Mouse (Mus musculus): ENCODE measurements around the gene Ccnjl.

Ccnjl gene

DNA sequence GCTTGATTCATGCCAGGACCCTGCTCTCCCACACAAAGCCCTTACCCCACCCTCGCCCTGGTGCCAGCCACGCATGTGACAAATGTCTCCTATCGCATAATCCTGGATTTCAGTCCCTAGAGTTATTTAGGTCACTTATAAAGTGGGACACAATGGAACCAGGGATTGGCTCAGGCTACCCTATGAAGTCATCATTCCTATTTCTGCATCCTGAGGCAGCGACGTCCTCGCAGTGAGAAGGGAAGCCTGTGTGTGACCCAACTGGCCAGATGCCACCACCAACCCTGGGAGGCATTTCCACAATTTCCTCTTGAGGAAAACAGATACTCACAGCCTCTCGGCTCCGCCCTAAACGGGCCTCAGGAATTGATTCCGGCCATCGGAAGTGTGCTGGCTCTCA is 41.0 kb downstream of the Ccnjl start:
- DNase-seq: peak; percentile 86

- DNase-seq: no peak
Measured at GRCm38 (mm10) chr11:43575061-43575375, 46.4 kb downstream of the Ccnjl start.

DNA sequence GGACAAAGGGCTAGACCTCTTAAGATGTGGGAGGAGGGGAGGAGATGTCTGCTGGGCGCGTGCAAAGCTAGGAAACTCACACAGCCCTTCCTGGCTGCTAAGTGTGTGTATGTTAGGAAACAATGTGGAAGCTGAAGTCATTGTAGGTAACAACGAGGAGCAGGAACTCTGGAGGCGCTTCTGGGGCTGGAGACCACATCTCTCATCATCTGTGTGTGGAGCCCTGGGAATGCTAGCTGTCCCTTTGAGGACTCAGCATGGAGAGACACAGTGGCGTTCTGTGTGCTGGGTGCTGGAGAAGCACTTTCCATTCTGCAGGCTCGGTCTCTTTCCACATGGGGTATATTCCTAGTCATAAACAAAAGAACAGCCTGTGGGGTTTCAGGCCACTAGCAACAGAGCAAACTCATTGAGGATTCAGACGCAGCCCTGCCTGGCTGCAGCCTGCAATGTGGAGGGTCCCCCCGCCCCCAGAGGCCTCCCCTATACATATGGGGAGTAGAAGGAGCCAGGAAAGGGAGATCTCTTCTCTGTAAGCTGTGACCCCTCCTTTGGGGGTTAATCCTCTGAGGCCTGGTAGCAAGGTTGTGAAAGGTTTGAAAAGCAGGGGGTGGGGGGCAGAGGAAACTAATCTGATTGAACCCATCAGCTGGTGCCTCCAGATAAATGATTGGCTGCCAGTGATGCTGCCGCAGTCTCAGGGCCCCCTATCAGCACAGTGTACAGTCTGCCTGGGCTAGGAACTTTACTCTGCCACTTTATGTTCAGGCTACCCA is 47.0 kb downstream of the Ccnjl start:
- peak; percentile 22 for DNase-seq

DNA sequence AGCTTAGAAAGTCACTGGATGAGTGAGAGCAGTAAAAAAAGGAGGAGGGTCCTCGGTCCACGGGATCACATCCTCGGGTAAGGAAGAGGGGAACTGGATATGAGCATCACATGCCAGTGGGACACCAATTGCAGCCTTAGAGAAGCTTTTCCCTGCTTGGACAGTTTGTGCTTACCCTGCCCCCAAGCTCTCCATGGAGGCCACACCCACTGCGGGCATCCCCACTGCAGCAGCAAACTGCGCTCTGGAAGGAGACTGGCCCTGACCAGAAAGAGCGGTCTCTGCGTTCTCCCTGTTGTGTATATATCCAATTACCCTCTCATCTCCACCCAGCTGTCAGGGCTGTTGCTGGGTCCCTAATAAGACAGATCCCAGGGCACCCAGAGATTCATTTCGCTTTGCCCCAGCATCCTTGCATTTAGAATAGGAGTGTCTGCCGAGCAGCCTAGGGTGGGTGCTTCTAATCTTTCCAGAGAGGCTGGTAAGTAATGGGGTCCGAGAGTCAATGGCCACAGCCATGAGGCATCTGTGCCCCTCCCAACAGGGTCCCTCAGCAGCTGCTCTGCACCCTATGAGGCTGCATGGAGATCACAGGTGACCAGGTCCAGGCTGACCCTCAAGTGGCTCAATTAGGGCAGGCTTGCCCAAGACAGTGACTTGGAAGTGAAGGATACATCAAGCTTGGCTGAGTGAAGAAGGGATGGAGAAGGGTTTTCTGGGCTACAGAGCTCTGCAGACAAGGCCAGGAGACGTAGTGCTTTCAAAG is 49.3 kb downstream of the Ccnjl start:
- no peak for DNase-seq

DNA sequence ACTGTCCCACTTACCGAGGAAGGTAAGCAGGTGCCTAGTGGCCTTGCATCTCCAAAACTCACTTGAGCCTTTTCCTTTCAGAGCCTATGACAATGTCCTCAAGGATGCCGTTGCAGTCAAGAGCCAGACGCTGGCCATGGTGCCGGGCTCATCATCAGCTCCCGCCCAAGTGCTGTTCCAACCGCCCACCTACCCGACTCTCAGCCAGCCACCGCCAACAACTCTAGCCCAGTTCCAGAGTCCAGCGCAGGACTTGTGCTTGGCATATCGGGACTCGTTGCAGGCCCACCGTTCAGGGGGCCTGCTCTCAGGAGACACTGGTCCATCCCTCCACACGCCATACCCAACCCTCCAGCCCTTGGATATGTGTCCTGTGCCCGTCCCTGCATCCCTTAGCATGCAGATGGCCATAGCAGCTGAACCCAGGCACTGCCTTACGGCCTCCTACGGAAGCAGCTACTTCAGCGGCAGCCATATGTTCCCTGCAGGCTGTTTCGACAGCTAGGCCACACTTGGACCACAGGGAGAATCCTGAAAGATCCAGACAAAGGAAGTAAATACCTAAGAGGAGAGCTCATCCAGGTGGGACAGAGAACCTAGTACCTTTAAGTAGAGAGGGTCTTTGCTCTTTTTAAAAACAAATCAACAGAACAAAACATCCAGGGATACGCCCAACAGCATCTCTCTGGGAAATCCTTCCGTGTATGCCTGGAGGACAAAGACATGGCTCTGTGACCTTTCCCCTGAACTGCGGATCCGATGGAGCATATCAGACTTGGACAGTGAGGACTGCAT is 56.8 kb downstream of the Ccnjl start:
- DNase-seq: no peak

DNA sequence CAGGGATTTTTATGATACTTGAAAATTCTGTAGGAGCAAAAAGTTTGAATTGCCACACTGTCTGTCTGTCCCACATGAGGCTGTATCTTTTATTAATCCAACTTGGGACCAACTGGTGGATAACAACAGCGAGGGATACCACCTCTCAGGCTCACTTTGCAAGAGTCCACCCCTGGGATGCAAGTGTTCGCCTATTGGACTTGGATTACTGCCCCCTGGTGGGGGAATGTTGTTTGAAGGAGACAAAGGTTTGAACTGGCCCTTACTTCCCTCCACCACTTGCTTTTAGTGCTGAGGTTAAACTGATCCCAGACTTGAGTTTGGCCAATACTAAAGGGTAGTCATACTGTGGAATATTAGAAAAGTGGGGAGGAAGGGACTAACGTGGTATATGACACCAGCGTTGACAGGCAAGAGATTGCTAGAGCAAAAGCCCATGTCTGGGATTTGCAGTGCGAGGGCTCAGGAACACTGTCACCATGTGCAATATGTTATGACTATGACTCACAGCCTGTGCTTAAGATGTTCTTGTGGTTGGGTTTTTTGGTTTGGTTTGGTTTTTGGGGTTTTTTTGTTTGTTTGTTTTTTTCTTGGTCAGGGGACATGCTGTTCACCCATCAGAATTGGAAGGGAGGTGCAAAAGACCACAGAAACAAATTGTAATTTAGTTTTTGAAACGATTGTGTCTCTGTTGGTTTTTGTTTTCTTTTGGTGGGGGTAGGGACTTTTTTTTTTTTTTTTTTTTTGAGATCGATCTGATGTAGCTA is 57.9 kb downstream of the Ccnjl start, which contains the start of gene 4933415A04Rik:
TSS of gene 4933415A04Rik (plus strand) at position 717 of the 767 bp plus-strand sequence.
- peak; percentile 89 for DNase-seq

DNA sequence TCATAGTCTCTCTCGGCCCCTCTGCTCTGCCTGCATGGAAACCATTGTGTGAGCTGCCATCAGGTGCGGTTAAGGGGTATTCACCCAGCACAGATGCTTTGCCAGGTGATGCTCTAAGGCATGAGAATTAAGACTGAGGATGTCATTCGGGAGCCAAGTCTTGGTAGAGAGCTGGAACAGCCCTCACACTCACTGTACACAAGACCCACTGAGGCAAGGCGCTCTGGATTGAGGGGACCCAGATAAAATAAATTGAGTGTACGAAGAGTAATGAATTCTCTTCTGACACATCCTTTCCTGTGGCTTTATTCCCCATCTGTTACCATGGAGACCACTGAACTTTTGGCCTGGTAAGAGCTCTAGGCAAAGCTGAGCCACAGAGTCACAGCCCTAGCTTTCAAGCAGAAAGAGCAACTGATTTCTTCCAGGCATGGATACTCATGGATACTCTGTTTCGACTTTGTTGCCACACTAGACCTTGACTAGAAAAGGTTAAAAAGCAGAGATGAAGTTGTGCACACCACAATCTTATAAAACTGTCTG is 61.0 kb downstream of the Ccnjl start:
- no peak for DNase-seq

GRCm38 (mm10) chr11:43601440-43601839 is 72.9 kb downstream of the Ccnjl start, which contains the start of gene Fabp6:
Gene Fabp6 (minus strand): TSS chr11:43601540.
- DNase-seq: no peak

GRCm38 (mm10) chr11:43604207-43604606 is 75.6 kb downstream of the Ccnjl start:
- no peak for DNase-seq

DNA sequence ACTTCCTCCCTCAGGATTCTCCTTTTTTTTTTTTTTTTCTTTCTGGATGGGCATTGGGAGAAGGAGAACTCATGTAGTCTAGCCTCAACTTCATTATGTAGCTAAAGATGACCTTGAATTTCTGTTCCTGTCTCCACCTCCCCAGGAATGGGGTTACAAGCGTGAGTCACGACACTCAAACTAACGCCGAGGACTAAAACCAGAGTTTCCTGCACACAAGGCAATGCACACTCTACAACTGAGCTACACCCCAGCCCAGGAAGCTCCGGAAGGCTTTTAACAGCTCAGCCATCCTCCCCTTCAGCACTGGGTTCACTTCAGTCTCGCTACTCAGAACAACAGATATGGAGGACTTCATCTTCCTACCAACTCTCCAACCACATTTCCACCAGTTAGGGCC is 76.3 kb downstream of the Ccnjl start:
- DNase-seq: no peak

DNA sequence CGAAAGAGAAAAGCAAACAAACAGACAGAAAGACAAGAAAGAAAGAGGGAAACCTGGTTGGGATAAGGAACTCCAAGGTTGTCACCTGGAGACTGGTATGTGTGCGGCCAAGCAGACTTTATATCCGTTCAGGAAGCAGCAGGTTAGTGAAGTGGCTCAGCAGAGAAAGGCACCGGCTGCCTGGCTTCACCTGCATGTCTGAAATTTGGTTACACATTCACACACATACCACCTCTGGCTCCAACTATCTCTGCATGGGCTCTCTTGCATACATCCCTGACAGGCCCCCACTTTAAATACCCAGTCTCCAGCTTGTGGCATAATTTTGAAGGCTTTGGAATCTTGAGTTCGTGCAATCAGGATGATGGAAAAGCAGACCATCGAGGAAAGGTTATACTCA is 77.3 kb downstream of the Ccnjl start:
- no peak for DNase-seq

GRCm38 (mm10) chr11:43608440-43608839 is 79.9 kb downstream of the Ccnjl start:
- DNase-seq: no peak

DNA sequence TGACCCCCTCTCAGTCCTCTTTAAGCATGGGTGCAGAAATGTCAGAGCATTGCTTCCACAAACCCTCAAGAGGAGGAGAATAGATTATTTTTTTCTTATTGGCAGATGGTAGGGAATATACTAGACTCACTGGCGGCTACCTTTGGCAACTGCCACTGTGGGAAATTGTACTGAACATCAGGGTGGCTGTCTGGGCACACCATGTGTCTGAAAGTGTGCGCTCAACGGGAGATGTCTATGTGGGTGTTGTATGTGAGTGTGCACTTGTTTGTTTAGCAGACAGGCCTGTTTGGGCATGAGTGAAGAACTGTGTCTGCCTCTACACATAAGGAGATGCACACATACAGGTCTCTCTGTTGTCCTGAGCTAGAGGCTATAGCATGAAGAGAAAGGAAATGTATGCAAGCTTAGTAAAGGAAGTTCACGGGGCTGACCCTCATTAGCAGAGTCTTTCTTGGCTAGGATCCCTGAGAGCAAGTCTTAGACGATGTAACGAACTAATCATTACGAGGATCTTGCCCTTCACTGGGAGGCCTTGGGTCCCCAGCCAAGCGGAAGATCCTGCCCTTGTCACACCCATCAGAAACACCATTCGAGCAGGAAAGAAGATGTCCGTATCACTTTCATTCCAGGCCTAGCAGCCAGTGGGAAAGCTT is 81.5 kb downstream of the Ccnjl start:
- no peak for DNase-seq

DNA sequence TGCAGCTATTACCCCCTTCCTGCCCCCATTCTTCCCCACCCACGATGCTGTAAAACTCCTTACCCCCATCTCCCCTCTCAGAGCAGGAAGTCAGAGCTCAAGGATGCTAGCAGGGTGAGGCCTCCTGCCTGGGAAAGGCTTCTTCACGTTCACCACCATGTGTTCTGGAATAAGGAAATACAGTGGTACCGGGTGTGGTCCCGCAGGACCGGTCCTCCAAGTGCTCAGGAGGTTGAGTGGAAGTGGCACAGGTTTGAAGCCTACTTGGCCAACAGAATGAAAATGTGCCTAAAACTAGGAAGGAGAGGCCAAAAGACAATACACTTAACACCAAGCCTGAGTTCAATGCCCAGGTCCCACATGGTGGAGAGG is 82.1 kb downstream of the Ccnjl start:
- DNase-seq: no peak

DNA sequence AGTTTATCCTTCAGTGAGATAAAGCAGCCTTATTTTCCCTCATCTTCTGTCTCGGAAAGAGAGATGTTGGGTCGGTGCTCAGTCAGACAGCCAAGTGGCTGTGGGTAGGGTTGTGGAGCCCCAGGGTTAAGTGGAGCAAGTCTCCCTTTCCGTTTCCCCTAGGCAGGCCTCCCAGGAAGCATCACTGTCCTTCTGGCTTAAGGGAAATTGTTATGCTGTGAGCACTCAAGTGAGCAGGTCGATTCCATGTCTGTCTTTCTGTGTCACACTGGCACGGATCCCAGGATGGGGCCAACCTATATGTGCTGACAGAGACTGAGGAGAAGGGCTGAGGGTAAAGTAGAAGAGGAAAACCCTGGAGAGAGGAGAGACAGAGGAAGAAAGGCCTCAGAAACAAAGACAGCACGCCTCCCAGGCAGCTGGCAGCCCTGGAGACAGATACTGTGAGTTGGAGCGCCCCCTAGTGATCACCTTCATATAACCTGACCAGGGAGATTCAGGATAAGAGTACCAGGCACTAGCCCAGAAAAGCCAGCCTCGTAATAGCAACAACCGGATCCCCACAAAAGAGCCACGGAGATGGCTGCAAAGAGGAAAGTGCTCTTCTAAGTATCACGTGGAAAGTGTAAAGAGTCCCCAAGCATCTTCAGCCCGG is 84.4 kb downstream of the Ccnjl start:
- DNase-seq: peak; percentile 91

DNA sequence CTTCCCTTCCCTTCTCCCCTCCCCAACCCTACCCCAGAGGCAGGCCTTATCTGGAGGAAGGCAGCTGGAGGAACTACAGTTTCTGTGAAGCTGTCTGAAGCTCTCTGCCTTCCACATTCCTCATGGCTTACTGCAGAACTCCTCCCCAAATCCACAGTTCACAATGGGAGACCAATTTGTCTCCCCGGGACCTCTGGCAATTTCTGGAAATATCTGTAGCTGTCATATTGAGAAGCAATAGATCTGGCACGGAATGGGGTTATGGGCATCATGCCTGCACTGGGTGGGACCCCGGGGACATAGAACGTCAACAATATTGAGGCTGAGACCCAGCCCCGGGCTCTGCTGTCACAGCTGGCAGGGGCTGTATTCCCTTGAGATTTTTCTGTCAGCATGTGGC is 89.3 kb downstream of the Ccnjl start:
- DNase-seq: peak; percentile 49

GRCm38 (mm10) chr11:43618403-43618802 is 89.8 kb downstream of the Ccnjl start:
- DNase-seq: no peak

GRCm38 (mm10) chr11:43621769-43622168 is 93.2 kb downstream of the Ccnjl start:
- peak; percentile 68 for DNase-seq

DNA sequence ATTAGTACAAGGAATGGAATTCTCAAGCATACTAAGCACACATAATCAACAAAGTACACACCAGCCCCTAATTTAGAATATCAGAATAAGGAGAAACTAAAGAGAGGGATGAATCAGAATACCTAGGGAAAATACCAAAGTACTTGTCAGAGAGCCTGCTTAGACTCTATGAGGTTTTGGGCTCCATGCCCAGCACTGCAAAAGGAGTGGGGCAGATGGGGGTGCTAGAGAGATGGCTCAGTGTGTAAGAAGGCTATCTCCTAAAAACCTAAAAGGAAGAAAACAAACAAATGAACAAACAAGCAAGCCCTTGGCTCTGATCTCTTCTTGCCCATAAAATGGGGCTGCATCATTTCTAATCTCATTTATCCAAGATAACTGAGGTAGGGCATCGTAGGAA is 95.8 kb downstream of the Ccnjl start:
- DNase-seq: no peak

GRCm38 (mm10) chr11:43626300-43626926 is 97.8 kb downstream of the Ccnjl start:
- peak; percentile 85 for DNase-seq

Measured in kidney, postnatal 10 days (tissue).